Mouse (Mus musculus) left cerebral cortex, postnatal 36 days (tissue): ENCODE data around the gene Fut2. TPM values are rescaled to one million over a fixed set of nuclear protein-coding genes. Genes with fewer than 3 reads are reported as not detected.
A peak's percentile ranks its signal among the peaks of the same experiment; 100 is the strongest.

Experiments
- DNase-seq, 2 experiments: peaks; one replicate each; pipeline ENCODE4 v3.0.0; 2021 to 2022; ENCODE audit warnings: low spot score in 2 of 2, mixed read lengths in 1 of 2
- intact Hi-C: fragments of 180-260 bp; cut with DNase I; formaldehyde crosslinking; loops from one replicate; pipeline ENCODE4 v1.15.1; 2025
- total RNA-seq, 2 experiments: library from RNA; stranded (reverse); gene quantifications; 2 replicates each; pipeline ENCODE4 v1.2.3; 2021

Fut2 gene
- total RNA-seq, 2 experiments from 2014 or later, result 0.63 TPM; not detected in 1

DNA sequence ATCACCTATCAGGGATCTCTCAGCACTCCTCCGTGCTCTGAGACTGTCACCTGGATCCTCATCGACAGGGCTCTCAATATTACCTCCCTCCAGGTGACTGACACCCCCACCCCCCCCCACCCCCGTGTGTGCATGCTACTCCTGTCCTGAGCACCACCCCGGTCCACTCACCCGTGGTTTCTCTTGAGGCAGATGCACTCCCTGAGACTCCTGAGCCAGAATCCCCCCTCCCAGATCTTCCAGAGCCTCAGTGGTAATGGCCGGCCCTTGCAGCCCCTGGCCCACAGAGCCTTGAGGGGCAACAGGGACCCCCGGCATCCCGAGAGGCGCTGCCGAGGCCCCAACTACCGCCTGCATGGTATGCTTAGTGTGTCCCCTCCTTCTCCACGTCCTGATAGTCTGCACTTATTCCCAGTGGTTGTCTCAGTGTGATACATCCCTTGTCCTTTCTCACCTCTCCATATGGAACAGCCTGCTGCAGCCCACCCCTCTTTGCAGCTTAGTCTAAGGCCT is 37.4 kb upstream of the Fut2 start:
- intact Hi-C loops, result loop anchor here (5.0 kb wide), 1 partner anchor 236 kb away; the partner anchor contains the start of gene Bax
- no peak for DNase-seq

DNA sequence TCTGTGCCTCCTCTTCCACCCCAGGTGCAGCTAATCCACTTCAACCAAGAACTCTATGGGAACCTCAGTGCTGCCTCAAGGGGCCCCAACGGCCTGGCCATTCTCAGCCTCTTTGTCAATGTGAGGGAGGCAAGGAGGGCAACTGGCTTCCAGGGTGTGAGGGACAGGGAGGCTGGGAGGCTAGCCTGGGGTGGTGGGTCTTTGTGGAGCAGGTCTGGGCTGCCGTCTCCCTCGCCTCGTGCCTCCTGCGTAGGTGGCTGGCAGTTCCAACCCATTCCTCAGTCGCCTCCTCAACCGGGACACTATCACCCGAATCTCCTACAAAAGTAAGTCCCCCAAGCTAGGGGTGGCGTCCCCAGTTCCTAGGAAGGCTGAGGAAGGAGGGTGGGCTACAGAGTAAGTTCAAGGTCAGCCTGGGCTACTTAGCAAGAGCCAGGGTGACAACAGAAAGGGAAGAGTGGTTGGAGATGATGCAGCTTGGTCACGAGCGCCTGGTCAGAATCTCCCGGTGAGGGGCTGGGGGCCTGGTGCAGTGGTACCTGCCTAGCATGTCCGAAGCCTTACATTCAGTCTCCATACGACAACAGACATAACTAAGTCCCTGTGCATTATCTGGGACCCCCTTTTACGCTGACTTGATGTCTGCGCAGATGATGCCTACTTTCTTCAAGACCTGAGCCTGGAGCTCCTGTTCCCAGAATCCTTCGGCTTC is 36.8 kb upstream of the Fut2 start:
- intact Hi-C loops, result loop anchor here (5.0 kb wide), 1 partner anchor 236 kb away; the partner anchor contains the start of gene Bax
- no peak for DNase-seq

DNA sequence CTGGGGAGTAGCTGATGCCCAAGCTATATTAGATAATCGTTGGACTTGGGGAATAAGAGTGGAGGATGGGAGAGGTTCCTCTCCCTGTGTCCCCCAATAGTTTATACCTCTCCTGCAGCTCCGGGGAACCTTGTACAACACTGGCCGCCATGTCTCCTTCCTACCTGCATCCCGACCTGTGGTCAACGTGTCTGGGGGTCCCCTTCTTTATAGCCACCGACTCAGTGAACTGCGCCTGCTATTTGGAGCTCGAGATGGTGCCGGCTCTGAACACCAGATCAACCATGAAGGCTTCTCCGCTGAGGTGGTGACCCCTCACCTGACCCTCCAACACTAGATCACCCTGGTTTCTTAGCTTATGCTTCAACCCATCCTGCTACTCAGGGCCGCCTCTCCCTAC is 36.1 kb upstream of the Fut2 start:
- no peak for DNase-seq

DNA sequence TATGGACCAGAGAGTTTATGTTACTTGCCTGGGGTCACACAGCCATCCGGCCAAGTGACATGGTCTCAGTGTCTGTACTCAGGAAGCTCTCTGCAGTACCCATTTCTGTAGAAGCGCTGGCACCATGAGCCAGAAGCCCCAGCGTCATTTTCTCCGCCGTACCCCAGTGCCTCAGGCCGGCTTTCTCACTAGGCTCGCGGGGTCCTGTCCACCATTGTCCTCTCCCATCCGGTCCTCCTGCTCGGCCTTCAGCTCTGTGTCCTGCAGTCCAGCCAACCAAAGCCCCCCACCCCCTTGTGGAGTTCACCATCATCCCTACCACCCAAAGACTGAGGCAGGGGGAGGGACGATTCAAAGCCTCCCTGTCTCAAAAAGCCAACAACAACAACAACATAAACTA is 35.4 kb upstream of the Fut2 start:
- intact Hi-C loops, result loop anchor here (5.0 kb wide), 1 partner anchor 234 kb away; the partner anchor contains the start of gene Bax
- DNase-seq, result no peak

More for the DNA sequence above, 36.1 kb upstream of the Fut2 start:
- intact Hi-C loops, result loop anchor here (5.0 kb wide), 1 partner anchor 235 kb away; the partner anchor contains the start of gene Bax

DNA sequence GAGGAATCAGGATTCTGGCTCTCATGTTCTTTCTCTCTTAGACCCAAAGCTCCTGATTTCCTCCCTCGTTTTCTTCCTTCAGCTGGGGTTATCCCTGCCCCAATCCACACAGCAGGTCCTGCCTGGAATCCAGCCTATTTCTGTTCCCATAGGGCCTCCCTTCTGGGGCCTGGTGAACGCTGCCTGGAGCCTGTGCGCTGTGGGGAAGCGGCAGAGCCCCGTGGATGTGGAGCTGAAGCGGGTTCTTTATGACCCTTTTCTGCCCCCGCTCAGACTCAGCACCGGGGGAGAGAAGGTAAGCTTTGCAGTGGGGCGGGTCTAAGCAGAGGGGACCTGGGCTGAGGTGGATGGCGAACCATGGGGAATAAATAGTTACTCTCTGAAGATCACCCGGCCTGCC is 34.9 kb upstream of the Fut2 start:
- intact Hi-C loops, result loop anchor here (5.0 kb wide), 1 partner anchor 234 kb away; the partner anchor contains the start of gene Bax

DNA sequence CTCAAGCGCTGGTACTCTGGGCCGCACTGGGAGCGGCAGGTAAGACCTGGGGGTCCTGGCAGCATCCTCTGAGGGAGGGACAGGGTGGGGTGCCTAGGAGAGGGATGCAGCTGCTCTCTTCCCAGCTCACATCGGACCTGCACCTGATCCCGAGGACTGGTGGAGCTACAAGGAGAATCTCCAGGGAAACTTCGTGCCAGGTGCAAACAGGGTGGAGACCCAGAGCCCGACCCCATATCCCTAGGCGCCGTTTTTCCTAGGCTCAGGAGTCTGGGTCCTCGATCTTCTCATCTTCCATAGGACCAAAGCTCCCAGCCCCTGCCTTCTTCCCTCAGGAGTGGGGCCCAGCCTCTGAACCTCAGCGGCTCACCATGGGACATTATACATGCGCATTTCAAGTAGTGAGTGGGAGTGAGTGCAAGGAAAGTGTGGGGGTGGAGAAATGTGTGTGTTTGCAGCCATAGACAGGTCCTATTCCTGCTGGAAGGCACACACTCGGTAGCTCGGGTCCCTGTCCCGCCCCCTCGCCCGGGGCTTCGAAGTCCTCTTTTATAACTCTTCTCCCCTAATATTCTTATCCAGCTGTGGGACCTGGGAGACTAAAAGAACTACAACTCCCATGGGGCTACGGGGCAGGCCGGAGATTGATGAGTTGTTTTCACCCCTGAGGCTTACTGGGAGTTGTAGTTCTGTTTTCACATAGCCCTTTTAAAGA is 34.3 kb upstream of the Fut2 start:
- intact Hi-C loops, result loop anchor here (5.0 kb wide), 1 partner anchor 233 kb away; the partner anchor contains the start of gene Bax
- peak; percentile 83 to 84 for DNase-seq

More for the DNA sequence above, 34.9 kb upstream of the Fut2 start:
- DNase-seq, result peak in 1 of 2 experiments; percentile 56

DNA sequence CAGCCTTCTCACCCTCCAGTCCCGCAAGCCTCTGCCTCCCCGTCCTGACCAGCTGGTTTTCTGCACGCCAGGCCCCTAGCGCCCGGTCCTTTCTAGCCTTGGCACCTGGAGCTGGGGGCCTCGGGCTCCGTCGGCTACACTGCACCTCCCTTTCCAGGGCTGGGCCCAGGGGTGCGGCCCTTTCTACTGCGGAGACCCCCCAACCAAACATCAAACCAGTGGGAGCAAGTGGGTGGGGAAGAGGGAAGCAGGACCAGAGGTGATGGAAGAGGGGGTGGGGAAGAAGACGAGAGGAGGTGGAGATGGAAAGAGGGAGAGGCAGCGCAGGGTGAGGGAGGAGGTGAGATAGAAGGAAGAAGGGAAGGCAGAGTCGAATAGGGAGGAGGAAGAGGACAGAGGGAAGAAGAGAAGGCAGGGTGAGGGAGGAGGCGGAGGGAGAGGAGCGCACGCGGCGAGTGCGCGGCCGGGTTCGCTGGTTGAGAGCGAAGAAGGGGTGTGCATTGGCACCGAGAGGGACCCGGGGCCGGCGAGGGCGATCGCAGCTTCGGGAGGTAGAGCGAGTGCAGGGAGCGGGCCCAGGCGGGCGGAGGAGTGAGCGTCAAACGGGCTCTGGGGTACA is 33.4 kb upstream of the Fut2 start, which contains the start of gene Car11:
Car11 (plus strand) TSS at position 321 of the 619 bp plus-strand sequence.
- DNase-seq, result peak; percentile 62 to 73
- intact Hi-C loops, result loop anchor here (5.0 kb wide), 1 partner anchor 232 kb away; the partner anchor contains the start of gene Bax

DNA sequence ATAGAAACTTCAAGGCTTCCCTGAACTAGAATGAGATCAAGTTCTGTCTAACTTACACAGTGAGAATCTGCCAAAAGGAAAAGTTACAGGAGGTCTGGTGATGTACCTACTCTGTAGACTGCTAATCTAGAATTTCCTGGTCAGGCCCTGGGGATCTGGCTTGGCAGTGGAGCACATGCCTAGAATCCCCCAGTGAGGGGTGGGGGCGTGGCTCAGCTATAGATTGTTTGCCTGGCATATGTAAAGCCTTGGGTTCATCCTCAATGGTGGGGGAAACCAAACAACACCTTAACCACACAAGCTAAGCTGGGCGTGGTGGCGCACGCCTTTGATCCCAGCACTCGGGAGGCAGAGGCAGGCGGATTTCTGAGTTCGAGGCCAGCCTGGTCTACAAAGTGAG is 31.7 kb upstream of the Fut2 start:
- DNase-seq, result no peak
- intact Hi-C loops, result no loop called here

DNA sequence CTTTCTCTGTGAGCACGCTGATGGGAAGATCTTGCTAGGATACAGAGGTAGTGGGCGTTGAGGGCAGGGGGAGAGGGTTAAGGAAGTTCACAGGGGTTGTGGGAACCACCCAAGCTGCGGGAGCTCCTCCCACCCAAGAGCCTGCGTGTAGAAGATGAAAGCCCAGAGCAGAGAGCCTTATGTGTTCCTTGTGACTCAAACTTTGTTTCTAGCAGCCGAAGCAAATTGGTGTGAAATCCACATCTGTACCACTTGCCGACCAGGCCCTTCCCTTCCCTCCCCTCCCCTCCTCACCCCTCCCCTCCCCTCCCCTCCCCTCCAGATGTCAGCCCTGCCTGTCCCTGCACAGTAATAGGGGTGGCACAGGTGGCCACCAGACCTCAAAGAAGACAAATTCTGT is 28.9 kb upstream of the Fut2 start:
- intact Hi-C loops, result no loop called here
- DNase-seq, result no peak

DNA sequence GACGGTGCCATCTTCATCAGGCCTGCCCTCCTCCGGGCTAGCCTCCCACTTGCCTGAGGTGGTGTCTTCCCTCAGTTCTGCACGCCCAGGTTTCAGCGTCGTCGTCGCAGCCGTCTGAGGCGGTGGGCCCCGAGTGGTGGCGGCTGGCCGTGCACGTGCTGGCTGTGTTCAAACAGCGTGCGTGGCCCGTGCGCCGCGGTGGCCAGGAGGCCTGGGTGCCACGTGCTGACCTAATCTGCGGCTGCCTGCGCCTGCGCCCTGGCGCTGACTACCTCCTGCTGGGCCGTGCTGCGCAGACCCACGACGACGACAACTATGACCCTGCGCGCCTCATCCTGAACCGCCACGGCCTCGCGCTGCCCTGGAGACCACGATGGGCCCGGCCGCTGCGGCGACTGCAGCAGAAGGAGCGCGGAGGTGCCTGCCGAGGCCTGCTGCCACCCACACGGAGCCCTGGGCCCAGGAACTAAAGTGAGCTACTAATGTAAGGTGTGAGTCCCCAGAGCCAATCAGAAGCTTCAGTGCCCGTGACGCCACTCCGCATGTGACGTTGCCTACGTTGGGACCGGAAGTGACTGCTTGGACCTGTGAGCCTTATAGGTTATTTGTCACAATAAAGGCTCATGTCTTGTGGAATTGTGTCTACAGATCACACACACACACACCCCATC is 27.9 kb upstream of the Fut2 start, which contains the start of gene Sec1:
Sec1 (minus strand) TSS at position 482 of the 671 bp plus-strand sequence.
- intact Hi-C loops, result no loop called here
- no peak for DNase-seq

DNA sequence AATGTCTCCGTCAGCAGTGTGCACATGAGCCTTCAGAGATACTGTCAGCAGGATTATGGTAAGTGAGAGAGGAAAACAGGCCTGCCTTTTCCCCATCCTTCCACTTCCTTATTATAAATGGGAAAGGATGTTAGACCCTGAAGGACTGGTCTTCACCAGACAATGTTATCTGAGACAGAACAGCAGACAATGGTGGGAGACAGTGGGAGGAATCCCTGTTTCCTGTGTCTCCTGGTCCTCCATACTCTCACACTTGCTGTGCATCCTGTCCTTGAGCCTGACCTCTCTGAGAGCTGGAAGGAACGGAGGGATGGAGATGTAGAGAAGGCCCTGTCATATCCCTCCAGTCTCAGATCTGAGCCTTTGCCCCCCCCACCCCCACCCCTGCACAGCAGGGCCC is 26.2 kb upstream of the Fut2 start:
- no peak for DNase-seq
- intact Hi-C loops, result no loop called here

DNA sequence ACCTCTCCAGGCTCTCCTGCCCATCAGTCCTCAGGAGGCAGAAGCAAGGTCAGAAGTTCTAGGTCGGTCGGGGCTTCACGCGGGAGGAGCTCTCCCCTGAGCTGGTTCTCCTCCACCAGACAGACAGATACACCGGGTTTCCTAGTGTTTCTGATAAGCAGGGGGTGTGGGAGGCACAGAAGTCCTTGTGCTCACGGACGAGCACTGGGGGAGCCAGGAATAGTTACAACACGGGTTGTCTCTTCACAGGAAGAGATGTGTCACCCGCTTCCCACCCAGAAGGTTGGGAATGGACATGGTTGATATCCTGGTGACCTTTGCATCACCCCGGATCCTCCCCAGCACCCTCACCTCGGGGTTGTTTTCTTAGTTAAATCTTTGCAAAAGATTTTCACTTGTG is 23.6 kb upstream of the Fut2 start:
- DNase-seq, result no peak
- intact Hi-C loops, result loop anchor here (10.0 kb wide), 1 partner anchor 215 kb away; no protein-coding TSS in a partner anchor

DNA sequence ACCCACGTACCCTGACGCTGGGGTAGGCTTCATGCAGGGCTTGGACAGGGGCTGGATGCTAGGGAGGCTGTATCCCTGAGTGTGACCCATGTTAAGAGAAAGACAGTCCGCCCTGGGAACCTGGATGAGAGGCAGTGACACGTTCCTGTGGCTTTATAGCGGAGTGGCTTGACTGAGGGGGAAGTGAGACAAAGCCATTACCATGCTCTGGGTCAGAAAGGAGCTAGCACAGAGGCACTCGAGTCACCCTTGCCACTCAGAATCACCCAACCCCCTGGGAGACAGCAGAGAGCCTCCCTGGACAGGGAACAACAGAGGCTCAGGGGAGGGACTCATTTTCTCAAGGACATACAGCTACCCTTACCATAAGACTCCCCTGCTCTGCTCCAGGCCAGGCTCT is 22.9 kb upstream of the Fut2 start:
- no peak for DNase-seq
- intact Hi-C loops, result loop anchor here (10.0 kb wide), 1 partner anchor 214 kb away; no protein-coding TSS in a partner anchor

DNA sequence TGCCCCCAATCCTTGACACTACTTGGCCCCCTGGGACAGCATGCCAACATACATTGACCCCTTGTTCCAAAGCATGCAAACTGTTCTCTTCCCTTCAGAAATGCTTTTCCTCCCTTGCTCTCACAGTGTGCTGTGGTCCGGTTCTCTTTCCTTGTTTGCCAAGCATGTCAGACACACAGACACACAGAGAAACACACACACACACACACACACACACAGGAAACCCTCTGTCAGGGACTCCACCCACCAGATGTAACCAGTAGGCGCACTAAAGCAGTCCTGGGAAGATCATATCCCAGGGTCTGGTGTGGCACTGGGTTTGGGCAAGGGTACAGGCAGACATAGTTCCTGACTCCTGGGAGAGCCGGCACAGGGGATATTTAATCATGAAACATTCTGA is 20.6 kb upstream of the Fut2 start:
- intact Hi-C loops, result loop anchor here (10.0 kb wide), 1 partner anchor 212 kb away; no protein-coding TSS in a partner anchor
- no peak for DNase-seq

DNA sequence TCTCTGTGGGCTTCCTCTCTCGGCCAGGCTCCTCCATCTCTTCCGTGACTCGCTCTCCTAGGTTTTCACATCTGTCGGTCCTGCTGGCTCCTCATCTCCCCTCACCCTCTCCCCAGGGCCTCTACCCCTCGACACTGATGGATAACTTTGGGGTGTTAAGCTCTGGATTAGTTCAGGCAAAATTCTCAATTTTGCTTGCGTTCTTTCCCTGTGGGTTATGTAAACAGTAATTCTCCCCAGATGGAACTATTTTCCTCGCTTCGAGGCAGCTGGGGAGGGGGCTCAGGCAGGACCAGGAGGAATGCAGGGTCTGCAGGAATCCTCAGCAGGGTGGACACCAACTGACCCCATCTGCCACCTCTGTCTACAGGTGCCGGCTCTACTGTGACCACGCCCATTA is 19.6 kb upstream of the Fut2 start:
- intact Hi-C loops, result loop anchor here (10.0 kb wide), 1 partner anchor 211 kb away; no protein-coding TSS in a partner anchor
- DNase-seq, result no peak

DNA sequence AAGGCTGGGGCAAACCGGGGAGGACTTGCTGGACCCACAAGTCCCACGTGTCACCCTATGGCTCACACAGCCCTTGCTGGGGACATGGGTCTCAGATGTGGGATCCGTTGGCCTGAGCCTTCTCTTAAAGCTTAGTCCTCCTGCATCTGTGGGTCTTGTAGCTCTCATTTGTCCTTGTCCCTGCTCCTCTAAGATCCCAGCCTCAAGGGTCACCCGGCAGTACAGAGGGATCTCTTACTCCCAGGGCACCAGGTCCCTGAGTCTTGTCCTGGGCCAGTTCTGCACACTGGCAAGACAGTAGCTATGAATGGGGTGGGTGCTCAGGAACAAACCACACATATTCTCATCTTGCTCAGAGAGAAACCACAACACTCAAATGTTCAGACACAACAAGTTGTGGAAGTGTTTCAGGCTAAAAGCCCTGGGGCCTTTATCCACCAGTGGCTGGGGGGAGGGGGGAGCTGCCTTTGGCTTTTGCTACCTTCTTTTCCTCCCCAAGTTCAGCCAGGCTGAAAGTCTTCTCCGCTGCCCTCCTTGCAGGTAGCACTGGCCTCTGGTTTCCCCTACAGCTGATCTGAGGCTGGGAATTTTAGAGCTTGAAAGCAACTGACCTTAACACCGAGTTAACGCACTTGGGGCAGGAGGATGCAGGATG is 17.3 kb upstream of the Fut2 start, which contains the start of gene Ntn5:
Ntn5 (plus strand) TSS at position 627 of the 655 bp plus-strand sequence.
- no peak for DNase-seq
- intact Hi-C loops, result loop anchor here (5.0 to 10.0 kb wide), 3 partner anchors 41 to 209 kb away; no protein-coding TSS in a partner anchor

DNA sequence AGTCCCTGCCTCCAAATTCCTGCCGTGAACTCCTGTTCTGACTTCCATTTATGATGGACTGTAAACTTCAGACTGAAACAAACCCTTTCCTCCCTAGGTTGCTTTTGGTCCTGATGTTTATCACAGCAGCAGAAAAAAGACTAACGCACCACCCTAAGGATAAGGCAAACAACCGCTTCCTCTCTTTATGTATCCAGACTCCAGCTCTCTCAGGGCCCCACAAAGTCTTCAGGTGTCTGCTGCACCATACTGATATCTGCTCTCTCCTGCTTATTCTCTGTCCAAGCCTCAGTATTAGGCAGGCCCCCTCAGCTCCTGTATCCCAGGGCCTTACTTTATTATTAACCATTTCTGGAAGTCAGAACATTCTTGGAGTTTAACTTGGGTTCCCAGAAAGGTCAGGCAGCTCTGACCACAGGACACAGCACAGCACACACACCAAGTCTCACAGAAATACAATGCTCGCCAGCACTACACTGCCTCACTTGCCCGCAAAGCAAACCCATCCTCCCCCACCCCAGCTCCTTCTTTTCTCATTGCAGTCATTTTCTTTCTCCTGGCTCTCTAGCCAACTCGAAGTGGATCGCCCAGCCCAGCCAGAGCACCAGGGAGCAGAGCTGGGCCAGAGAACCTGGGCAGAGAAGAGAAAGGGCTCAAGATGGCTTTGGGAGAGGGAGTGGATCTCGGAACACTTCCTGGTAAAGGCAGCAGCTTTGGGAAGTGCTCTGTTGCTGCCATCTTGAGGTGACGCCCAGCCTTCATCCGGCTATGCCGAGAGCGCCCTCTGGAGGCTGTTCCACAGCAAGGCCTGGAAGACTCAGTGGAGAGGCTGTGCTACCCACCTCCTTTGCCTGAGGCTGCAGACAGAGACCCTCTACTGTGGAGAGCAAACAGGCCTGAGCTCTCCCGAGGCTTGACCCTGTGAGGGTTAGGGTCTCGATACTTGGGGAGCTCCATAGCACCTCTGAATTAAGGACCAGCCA is 16.2 kb upstream of the Fut2 start:
- intact Hi-C loops, result loop anchor here (5.0 to 10.0 kb wide), 3 partner anchors 40 to 208 kb away; no protein-coding TSS in a partner anchor
- DNase-seq, result peak; percentile 81 to 85
